Mouse (Mus musculus) urinary bladder, postnatal 0 days (tissue): ENCODE measurements around the gene Brd4. TPM values are rescaled to one million over a fixed set of nuclear protein-coding genes. Genes with fewer than 3 reads are reported as not detected.

Source experiments
- polyA plus RNA-seq: library from polyadenylated mRNA; unstranded; fragments of >200 nt; fragmentation: Nextera tagmentation; extraction: Ambion mirVana; gene quantifications from 2 replicates; pipeline ENCODE4 v1.2.1, GENCODE M21; 2015

The Brd4 gene
- polyA plus RNA-seq = 35.7 and 41.3 TPM in 2 replicates

GRCm38 (mm10) chr17:32284262-32285137 lies at the start of gene Brd4:
Gene Brd4 (minus strand): TSS chr17:32284722.

GRCm38 (mm10) chr17:32320597-32321389 lies 36.3 kb upstream of the Brd4 start, which contains the start of gene Akap8:
Gene Akap8 (minus strand): TSS chr17:32321238.

GRCm38 (mm10) chr17:32188863-32189636 lies 95.5 kb downstream of the Brd4 start, which contains the start of gene Ephx3:
Gene Ephx3 (minus strand): TSS chr17:32189549.

GRCm38 (mm10) chr17:32166687-32167086 lies 117.8 kb downstream of the Brd4 start, which contains the start of gene Notch3:
Gene Notch3 (minus strand): TSS chr17:32166852.

Other genes starting within 250 kb of the Brd4 start
- 21.4 and 29.5 TPM in 2 replicates for gene Rrp1b, start 248.6 kb downstream of the Brd4 start, polyA plus RNA-seq
- gene Hsf2bp, start 248.4 kb downstream of the Brd4 start, polyA plus RNA-seq = 3.2 and 3.3 TPM in 2 replicates
- gene Notch3, start 117.9 kb downstream of the Brd4 start, polyA plus RNA-seq = 3.0 and 3.3 TPM in 2 replicates
- 1.2 and 1.4 TPM in 2 replicates for gene Ephx3, start 95.2 kb downstream of the Brd4 start, polyA plus RNA-seq
- gene Akap8, start 36.5 kb upstream of the Brd4 start, polyA plus RNA-seq = 35.3 and 36.1 TPM in 2 replicates
- 31.8 and 36.6 TPM in 2 replicates for gene Akap8l, start 65.9 kb upstream of the Brd4 start, polyA plus RNA-seq
- gene Wiz, start 104.7 kb upstream of the Brd4 start, polyA plus RNA-seq = 10.3 and 12.0 TPM in 2 replicates
- gene Rasal3, start 118.9 kb upstream of the Brd4 start, polyA plus RNA-seq = 0.20 and 1.4 TPM in 2 replicates
- gene Pglyrp2, start 139.4 kb upstream of the Brd4 start, polyA plus RNA-seq = not detected in 2 replicates
- 3.3 and 3.8 TPM in 2 replicates for gene Cyp4f39, start 168.0 kb upstream of the Brd4 start, polyA plus RNA-seq
- gene Cyp4f17, start 221.3 kb upstream of the Brd4 start, polyA plus RNA-seq = 3.5 and 4.0 TPM in 2 replicates